Mouse (Mus musculus): ENCODE results near the gene Serpinb6e. TPM values are rescaled to one million over a fixed set of nuclear protein-coding genes. Genes with fewer than 3 reads are reported as not detected.
A peak's percentile ranks its signal among the peaks of the same experiment; 100 is the strongest.

Gene Serpinb6e
- total RNA-seq (2021) (not detected), polyA plus RNA-seq (2012; rRNA removed) (not detected in 2 replicates)
- long read RNA-seq, result 0 reads

DNA sequence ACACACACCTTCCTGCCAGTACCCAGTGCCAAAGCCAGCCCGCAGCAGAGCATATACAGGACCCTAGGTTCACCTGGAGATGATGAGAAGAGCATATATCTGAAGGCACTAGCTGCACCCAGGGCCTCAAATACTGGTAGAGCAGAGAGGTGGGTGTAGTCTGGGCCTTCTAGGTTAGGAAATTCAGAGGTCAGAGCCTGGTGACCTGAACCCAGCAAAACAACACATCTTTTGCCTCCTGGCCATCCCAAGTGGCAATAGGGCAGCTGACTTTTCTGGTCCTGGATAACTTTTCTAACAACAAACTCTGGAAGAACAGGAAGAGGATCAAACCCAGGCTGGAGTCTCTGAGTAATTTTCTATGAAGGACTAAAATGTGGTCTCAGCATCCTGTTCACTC is at the start of gene Serpinb6e:
Serpinb6e (minus strand) TSS at position 101 of the 400 bp plus-strand sequence.
- no peak for DNase-seq

DNA sequence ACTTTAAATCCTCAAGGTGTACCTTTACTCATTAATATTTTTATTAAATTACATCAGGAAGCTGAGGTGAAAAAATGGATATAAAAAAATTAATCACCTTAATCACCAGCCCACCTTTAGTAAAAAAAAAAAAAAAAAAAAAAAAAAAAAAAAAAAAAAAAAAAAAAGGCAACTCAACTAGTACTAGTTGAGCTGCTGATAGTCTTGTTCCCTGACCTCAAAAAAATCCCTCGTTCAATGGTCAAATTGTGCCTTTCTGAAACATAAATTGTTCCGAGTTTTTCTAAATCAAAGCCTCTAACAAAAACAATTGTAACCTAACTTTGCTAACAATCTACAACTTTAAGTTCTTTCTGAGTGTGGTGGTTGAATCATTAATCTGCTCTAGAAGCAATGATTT is 12.5 kb downstream of the Serpinb6e start:
- no peak for DNase-seq

DNA sequence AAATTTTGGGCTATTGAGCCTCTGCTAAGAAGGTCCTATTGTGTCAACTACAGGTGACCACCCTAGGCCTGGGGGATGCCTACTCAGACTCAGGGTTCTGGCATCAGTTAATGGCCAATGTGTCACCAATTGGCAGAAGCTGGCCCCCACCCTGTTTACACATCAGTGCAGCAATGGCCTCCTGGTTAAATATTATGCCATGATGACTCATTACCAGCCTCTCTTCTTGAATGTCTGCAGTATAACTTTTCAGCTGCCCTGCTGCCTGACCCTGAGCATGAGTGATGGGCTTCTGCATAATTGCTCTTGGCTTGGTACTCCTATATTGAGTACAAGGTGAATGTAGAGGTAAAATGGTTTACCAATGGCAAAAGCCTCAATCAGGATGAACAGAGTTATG is 19.8 kb downstream of the Serpinb6e start:
- peak; percentile 44 for DNase-seq

DNA sequence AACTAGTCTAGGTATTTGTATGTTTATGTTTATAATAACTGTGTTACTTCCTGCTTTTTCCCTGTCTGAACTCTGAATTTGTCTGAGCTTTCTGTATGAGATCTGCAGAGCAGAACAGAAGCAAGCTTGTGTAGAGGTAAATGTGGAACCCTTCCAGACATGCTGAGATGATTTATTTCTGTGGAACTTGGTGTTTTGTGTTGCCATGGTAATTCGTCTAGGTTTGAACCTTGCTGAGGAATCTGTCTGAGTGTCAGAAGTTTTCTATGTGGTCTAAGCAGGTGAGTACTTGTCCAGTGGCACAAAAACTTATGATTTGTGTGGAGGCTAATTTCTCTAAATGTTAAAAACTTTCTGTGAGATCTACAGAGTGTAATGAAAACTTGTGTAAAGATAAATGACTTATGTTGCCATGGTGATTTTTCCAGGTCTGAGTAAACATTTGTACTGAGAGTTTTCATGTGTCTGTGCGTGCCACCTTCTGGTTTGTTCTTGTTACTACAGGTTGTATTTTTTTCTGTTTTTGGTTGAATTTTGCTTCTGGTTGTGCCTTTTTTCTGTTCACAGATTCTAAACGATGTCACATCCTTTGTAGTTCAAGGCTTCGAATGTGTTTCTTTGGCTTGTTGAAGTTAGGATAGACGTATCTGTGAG is 21.6 kb downstream of the Serpinb6e start:
- DNase-seq, result no peak

Other genes with a start within 250 kb of the Serpinb6e start
- gene Serpinb6d, start 182.0 kb downstream of the Serpinb6e start, total RNA-seq (2021), result not detected
- not detected in 2 replicates for gene Serpinb6d, start 182.0 kb downstream of the Serpinb6e start, polyA plus RNA-seq (2012; rRNA removed)
- gene Serpinb6c, start 62.3 kb upstream of the Serpinb6e start, total RNA-seq (2021), result under 1 TPM; 0.63 to 0.66 TPM
- not detected in 2 replicates for gene Serpinb6c, start 62.3 kb upstream of the Serpinb6e start, polyA plus RNA-seq (2012; rRNA removed)
- gene Nqo2, start 121.3 kb upstream of the Serpinb6e start, total RNA-seq (2021), result 10 to 100 TPM; 40.9 to 64.5 TPM
- gene Nqo2, start 121.3 kb upstream of the Serpinb6e start, polyA plus RNA-seq (2012; rRNA removed), result 2.9 and 4.0 TPM in 2 replicates
- 10 to 100 TPM; 27.2 to 31.9 TPM for gene Ripk1, start 159.0 kb upstream of the Serpinb6e start, total RNA-seq (2021)
- gene Ripk1, start 159.0 kb upstream of the Serpinb6e start, polyA plus RNA-seq (2012; rRNA removed), result 12.7 and 12.8 TPM in 2 replicates
- 100 to 1,000 TPM; 437 to 541 TPM for gene Serpinb6a, start 159.4 kb upstream of the Serpinb6e start, total RNA-seq (2021)
- gene Serpinb6a, start 159.4 kb upstream of the Serpinb6e start, polyA plus RNA-seq (2012; rRNA removed), result 102 and 109 TPM in 2 replicates
- 10 to 100 TPM; 74.9 to 75.1 TPM for gene Bphl, start 194.2 kb upstream of the Serpinb6e start, total RNA-seq (2021)
- 57.4 and 61.2 TPM in 2 replicates for gene Bphl, start 194.2 kb upstream of the Serpinb6e start, polyA plus RNA-seq (2012; rRNA removed)
- 10 to 100 TPM; 30.1 to 37.2 TPM for gene Tubb2a, start 234.6 kb upstream of the Serpinb6e start, total RNA-seq (2021)
- gene Tubb2a, start 234.6 kb upstream of the Serpinb6e start, polyA plus RNA-seq (2012; rRNA removed), result 74.7 and 93.5 TPM in 2 replicates

Measured in adrenal gland, adult 2 months (tissue).